Mouse (Mus musculus): ENCODE measurements around the gene Naa40. TPM values are rescaled to one million over a fixed set of nuclear protein-coding genes. Genes with fewer than 3 reads are reported as not detected.

Naa40 gene
- polyA plus RNA-seq, 1 experiment from 2014 or later = 47.8 TPM

DNA sequence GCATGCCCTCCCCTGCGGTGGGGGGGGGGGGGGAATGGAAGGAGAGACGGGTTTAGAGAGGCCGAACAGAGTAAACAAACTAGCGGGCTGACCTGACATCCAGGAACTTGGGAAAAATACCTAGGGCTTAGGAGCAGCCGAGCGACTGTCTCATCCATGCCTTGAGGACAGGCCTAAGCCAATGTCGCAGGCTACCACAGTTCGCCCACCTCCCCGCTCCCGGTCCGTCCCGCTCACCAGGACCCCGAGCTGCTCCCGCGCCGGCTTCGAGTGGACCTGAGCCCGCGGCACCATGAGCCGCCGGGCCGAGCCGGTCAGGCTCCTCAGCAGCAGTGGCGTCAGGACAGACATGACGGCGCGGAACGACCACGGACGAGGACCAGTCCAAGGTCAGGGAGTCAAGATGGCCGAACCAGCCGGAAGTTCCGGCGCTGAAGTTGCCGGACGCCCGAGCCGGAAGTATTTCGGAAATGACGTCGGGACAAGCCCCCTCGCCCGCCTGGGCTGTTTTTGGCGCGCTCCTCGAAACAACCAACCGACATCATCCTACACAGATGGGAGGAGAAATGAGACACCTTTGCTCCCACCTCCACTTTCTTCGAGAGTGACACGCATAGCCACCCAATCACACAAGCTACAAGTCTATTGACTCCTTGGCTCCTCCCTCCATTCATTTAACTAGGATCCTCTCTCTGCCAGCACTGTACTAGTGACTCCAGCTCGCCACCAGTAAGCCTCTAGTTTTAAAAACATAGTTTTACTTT is 23.6 kb downstream of the Naa40 start, which contains the start of gene Cox8a:
Cox8a (minus strand) TSS at position 455 of the 764 bp plus-strand sequence.
- ATAC-seq (ENCODE audit: low read depth) = peak; percentile 98
- H3K27ac ChIP-seq (replicated peaks; ENCODE audit: low read depth, low read length) = peak within 1 kb of the TSS; percentile 78

DNA sequence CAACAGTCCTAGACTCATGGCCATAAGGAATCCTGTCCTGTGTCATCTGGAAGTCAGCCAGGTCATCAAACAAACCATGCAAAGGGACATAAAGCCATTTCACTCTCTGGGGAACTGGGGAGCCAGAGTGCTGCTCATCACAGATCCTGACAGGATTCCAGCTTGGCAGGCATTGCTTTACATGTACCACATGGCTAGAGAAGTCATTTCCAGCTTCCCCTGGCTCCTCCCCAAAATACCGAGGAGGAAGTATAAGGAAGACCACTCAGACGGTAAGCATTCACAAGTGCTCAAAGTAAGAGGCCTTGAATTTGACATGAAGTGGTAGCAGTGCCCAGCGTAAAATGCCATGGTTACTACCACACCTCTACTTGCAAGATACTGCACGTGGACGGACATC is 26.5 kb downstream of the Naa40 start:
- Histone ChIP-seq H3K27me3 (replicated peaks; ENCODE audit: control insufficient read depth, insufficient read depth, low read length) (no peaks in the 10 kb centered on the region), H3K4me3 (ENCODE audit: low read depth, low read length) (no peak overlapping the region), H3K4me2 (ENCODE audit: low read depth, low read length) (no peak overlapping the region), H3K4me1 (ENCODE audit: control insufficient read depth, insufficient read depth, low read length) (peaks cover 15% of the 10 kb centered on the region), H3K27ac (replicated peaks; ENCODE audit: low read depth, low read length) (no peak overlapping the region), H3K9ac (ENCODE audit: low read depth, low read length) (no peak overlapping the region), H3K36me3 (ENCODE audit: control insufficient read depth, insufficient read depth, low read length) (peaks cover 38% of the 10 kb centered on the region), H3K9me3 (ENCODE audit: control insufficient read depth, low read length) (no peaks in the 10 kb centered on the region)
- DNase-seq (ENCODE audit: low spot score) = no peak
- WGBS = 90% methylated on average over 5 of the region's 5 CpGs
- no peak for ATAC-seq (ENCODE audit: low read depth)

More for the DNA sequence above, 23.6 kb downstream of the Naa40 start, which contains the start of gene Cox8a:
- Histone ChIP-seq H3K9ac (ENCODE audit: low read depth, low read length) (peak within 1 kb of the TSS; percentile 89), H3K9me3 (ENCODE audit: control insufficient read depth, low read length) (no peaks in the 10 kb centered on the region), H3K27me3 (replicated peaks; ENCODE audit: control insufficient read depth, insufficient read depth, low read length) (no peaks in the 10 kb centered on the region), H3K4me2 (ENCODE audit: low read depth, low read length) (peak within 1 kb of the TSS; percentile 93), H3K4me1 (ENCODE audit: control insufficient read depth, insufficient read depth, low read length) (peaks cover 15% of the 10 kb centered on the region), H3K36me3 (ENCODE audit: control insufficient read depth, insufficient read depth, low read length) (peaks cover 33% of the 10 kb centered on the region), H3K4me3 (ENCODE audit: low read depth, low read length) (peak within 1 kb of the TSS; percentile 87)
- DNase-seq (ENCODE audit: low spot score) = peak; percentile 99
- under 1% methylated on average over 35 of the region's 50 CpGs for WGBS

DNA sequence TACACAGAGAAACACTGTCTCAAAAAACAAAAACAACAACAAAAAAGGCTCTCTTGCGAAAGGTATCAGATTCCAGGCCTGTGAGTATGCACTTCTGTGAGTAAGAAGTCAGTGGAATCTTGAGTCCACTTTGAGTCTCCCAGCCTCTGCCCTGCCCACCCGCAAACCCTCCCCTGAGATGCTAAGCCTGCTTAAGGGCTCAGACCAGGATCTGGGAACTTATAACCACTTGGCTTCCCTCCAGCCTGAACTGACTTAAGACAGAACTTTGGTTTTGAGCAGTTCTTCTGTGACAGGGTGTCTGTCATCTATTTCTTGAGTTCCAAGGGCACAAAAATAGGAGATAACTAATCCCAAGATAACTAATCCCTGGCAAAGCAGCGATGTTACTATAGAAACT is 28.0 kb downstream of the Naa40 start:
- DNase-seq (ENCODE audit: low spot score) = no peak
- Histone ChIP-seq H3K27ac (replicated peaks; ENCODE audit: low read depth, low read length) (no peak overlapping the region), H3K36me3 (ENCODE audit: control insufficient read depth, insufficient read depth, low read length) (peaks cover 38% of the 10 kb centered on the region), H3K4me2 (ENCODE audit: low read depth, low read length) (no peak overlapping the region), H3K4me3 (ENCODE audit: low read depth, low read length) (no peak overlapping the region), H3K4me1 (ENCODE audit: control insufficient read depth, insufficient read depth, low read length) (peaks cover 15% of the 10 kb centered on the region), H3K9ac (ENCODE audit: low read depth, low read length) (no peak overlapping the region), H3K27me3 (replicated peaks; ENCODE audit: control insufficient read depth, insufficient read depth, low read length) (no peaks in the 10 kb centered on the region), H3K9me3 (ENCODE audit: control insufficient read depth, low read length) (no peaks in the 10 kb centered on the region)
- 86% methylated on average over 3 of the region's 3 CpGs for WGBS
- no peak for ATAC-seq (ENCODE audit: low read depth)

DNA sequence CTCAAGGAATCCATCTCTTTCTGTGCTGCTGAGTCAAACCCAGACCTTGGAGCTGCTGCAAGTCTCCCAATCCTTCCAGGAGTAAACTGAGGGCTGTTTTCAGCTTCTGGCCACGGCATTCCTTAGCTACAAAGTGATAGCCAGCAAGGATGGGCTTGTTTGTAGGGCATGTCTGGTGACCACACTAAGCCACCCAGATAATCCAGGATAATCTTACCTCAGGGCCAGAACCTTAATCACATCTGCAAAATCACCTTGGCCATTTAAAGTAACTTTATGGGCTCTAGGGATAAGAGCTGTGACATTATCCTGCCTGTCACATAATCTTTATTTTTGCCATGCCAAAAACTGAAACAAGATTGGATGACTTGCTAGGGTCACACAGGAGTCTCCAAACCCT is 28.8 kb downstream of the Naa40 start:
- no peaks in the 10 kb centered on the region for H3K27me3 ChIP-seq (replicated peaks; ENCODE audit: control insufficient read depth, insufficient read depth, low read length)
- no peak for DNase-seq (ENCODE audit: low spot score)
- ATAC-seq (ENCODE audit: low read depth) = no peak
- H3K9ac ChIP-seq (ENCODE audit: low read depth, low read length) = no peak overlapping the region
- peaks cover 38% of the 10 kb centered on the region for H3K36me3 ChIP-seq (ENCODE audit: control insufficient read depth, insufficient read depth, low read length)
- no peaks in the 10 kb centered on the region for H3K9me3 ChIP-seq (ENCODE audit: control insufficient read depth, low read length)
- no peak overlapping the region for H3K27ac ChIP-seq (replicated peaks; ENCODE audit: low read depth, low read length)
- no peak overlapping the region for H3K4me3 ChIP-seq (ENCODE audit: low read depth, low read length)
- 76% methylated on average over 1 of the region's 1 CpGs for WGBS
- no peak overlapping the region for H3K4me2 ChIP-seq (ENCODE audit: low read depth, low read length)
- peaks cover 15% of the 10 kb centered on the region for H3K4me1 ChIP-seq (ENCODE audit: control insufficient read depth, insufficient read depth, low read length)

DNA sequence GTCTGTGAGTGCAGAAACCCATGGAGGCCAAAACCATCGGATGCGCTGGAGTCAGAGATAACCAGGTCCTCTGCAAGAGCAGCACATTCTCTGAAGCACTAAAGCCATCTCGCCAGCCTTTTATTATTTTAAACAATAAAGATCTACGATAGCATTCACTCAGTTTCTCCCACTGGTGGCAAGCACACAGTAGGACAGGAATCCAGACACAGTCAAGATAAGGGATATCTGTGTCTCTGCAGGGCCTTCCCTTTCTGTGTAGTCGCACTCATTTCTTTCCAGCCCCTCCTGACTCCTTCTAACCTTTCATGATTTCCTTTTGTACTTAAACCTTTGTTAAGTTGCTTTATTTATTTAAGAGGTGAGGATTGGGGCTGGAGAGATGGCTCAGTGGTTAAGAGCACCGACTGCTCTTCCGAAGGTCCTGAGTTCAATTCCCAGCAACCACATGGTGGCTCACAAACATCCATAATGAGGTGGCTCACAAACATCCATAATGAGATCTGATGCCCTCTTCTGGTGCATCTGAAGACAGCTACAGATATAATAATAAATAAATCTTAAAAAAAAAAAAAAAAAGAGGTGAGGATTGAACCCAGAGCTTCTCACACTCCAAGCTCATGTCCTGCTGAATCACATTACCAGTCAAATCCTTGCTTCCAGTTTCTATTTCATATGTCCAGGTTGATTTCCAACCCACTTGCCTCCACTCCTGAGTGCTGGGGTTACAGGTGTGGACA is 30.9 kb downstream of the Naa40 start:
- Histone ChIP-seq H3K27me3 (replicated peaks; ENCODE audit: control insufficient read depth, insufficient read depth, low read length) (no peaks in the 10 kb centered on the region), H3K9me3 (ENCODE audit: control insufficient read depth, low read length) (no peaks in the 10 kb centered on the region), H3K4me1 (ENCODE audit: control insufficient read depth, insufficient read depth, low read length) (peaks cover 3% of the 10 kb centered on the region), H3K36me3 (ENCODE audit: control insufficient read depth, insufficient read depth, low read length) (peaks cover 26% of the 10 kb centered on the region), H3K4me3 (ENCODE audit: low read depth, low read length) (no peak overlapping the region), H3K27ac (replicated peaks; ENCODE audit: low read depth, low read length) (no peak overlapping the region), H3K9ac (ENCODE audit: low read depth, low read length) (no peak overlapping the region), H3K4me2 (ENCODE audit: low read depth, low read length) (no peak overlapping the region)
- no peak for DNase-seq (ENCODE audit: low spot score)
- 91% methylated on average over 7 of the region's 7 CpGs for WGBS
- ATAC-seq (ENCODE audit: low read depth) = no peak

DNA sequence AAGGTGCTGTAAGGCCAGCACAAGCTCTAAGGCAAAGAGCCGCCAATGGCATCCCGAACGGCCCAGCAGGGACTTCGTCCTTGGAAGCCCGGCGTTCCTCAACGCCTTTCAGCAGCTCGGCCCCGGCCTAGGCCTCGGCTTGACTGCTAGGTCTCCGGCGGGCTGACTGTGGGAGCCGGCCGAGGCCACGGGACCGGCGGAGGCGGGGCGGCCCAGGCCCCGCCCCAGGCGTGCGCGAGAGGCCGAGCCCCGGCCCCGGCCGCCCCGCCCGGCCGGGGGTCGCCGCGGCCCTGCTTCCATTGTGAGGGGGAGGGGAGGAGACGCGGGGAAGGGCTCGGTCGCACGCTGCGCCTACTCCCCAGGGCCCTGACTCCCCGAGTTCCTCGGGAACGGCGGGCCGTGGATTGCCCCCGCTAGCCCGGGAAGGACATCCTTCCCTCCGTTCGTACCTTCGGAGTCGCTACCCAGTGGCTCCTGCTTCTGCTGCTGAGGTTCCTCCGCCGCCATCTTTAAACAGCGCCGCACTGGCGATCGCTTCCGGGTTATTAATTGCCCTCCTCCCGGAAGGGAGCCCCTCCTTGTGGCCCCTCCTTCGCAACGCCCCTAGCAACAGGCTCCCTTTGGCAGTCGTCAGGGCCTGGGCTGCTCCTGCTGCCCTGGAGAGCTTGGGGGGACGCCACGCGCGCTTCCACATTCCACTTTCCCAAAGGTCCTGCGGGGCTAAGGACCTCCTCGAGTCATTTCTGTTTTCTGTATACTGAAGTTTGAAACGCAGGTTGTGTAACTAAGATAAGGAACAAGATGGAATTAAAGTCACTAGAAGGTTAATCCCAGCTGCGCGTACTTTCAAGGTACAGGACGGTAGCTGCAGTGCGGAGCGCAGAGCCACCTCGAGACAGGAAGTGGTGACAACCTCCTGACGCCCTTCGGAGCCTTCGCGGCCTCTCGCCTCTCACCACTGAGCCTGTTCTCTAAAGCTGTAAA is 34.9 kb downstream of the Naa40 start, which contains the start of gene Otub1:
Otub1 (minus strand) TSS at position 564 of the 984 bp plus-strand sequence.
- WGBS = under 1% methylated on average over 43 of the region's 79 CpGs
- Histone ChIP-seq H3K4me3 (ENCODE audit: low read depth, low read length) (peak within 1 kb of the TSS; percentile 68), H3K9ac (ENCODE audit: low read depth, low read length) (peak within 1 kb of the TSS; percentile 73), H3K27me3 (replicated peaks; ENCODE audit: control insufficient read depth, insufficient read depth, low read length) (no peaks in the 10 kb centered on the region), H3K4me1 (ENCODE audit: control insufficient read depth, insufficient read depth, low read length) (peaks cover 10% of the 10 kb centered on the region), H3K9me3 (ENCODE audit: control insufficient read depth, low read length) (no peaks in the 10 kb centered on the region), H3K27ac (replicated peaks; ENCODE audit: low read depth, low read length) (peak within 1 kb of the TSS; percentile 85), H3K4me2 (ENCODE audit: low read depth, low read length) (peak within 1 kb of the TSS; percentile 79), H3K36me3 (ENCODE audit: control insufficient read depth, insufficient read depth, low read length) (peaks cover 32% of the 10 kb centered on the region)
- ATAC-seq (ENCODE audit: low read depth) (peak; percentile 96), DNase-seq (ENCODE audit: low spot score) (peak; percentile 98)

DNA sequence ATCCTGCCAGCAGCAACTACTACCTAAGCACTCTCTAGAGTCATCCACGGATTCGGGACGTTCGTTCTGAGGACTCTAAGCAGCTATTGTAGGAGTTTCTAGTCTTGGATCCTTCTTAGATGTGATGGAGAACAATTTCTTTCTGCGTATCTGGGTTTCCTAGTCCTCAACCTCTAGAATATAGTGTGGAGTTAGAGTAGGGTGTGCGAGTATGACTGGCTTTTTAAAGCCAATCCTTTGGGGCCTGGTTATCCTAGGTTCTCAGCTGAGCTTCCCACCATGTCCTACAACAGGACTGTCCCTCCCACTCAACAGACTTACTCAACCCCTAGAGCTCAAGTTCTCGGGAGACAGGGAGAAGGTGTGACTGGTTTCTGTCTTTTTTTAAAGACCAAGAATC is 35.7 kb downstream of the Naa40 start:
- Histone ChIP-seq H3K27ac (replicated peaks; ENCODE audit: low read depth, low read length) (peak overlapping the region; percentile 85), H3K4me2 (ENCODE audit: low read depth, low read length) (peak overlapping the region; percentile 79), H3K4me1 (ENCODE audit: control insufficient read depth, insufficient read depth, low read length) (peaks cover 10% of the 10 kb centered on the region), H3K36me3 (ENCODE audit: control insufficient read depth, insufficient read depth, low read length) (peaks cover 39% of the 10 kb centered on the region), H3K27me3 (replicated peaks; ENCODE audit: control insufficient read depth, insufficient read depth, low read length) (no peaks in the 10 kb centered on the region), H3K9me3 (ENCODE audit: control insufficient read depth, low read length) (no peaks in the 10 kb centered on the region), H3K4me3 (ENCODE audit: low read depth, low read length) (peak overlapping the region; percentile 68), H3K9ac (ENCODE audit: low read depth, low read length) (peak overlapping the region; percentile 73)
- ATAC-seq (ENCODE audit: low read depth) (no peak), DNase-seq (ENCODE audit: low spot score) (no peak)
- 24% methylated on average over 7 of the region's 7 CpGs for WGBS

DNA sequence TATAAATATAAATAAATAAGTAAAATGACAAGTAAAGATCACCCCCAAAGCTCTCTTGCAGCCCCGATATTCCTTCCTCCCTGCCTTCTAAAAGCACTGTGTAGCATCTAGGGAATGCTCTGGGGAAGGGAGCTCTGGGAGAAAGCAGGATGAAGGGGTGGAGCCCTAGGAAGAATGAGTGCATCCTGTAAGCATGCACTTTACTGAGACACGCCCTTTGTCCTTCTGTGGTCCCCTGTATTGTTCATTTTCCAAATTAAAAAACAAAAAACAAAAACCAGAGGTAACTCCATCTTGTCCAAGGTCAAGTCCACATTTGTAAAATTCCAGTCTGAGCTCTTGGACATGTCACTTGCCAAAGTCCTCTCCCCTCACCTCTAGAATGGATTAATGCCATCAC is 36.1 kb downstream of the Naa40 start:
- 60% methylated on average over 2 of the region's 2 CpGs for WGBS
- Histone ChIP-seq H3K27me3 (replicated peaks; ENCODE audit: control insufficient read depth, insufficient read depth, low read length) (no peaks in the 10 kb centered on the region), H3K9me3 (ENCODE audit: control insufficient read depth, low read length) (no peaks in the 10 kb centered on the region), H3K9ac (ENCODE audit: low read depth, low read length) (peak overlapping the region; percentile 73), H3K4me2 (ENCODE audit: low read depth, low read length) (peak overlapping the region; percentile 79), H3K27ac (replicated peaks; ENCODE audit: low read depth, low read length) (peak overlapping the region; percentile 85; the same call in 1 of the 2 replicates), H3K36me3 (ENCODE audit: control insufficient read depth, insufficient read depth, low read length) (peaks cover 44% of the 10 kb centered on the region), H3K4me3 (ENCODE audit: low read depth, low read length) (peak overlapping the region; percentile 68), H3K4me1 (ENCODE audit: control insufficient read depth, insufficient read depth, low read length) (peaks cover 10% of the 10 kb centered on the region)
- ATAC-seq (ENCODE audit: low read depth) (no peak), DNase-seq (ENCODE audit: low spot score) (no peak)
